Mouse (Mus musculus) forebrain, embryonic 15.5 days (tissue): ENCODE results near the gene Noc2l. TPM values are rescaled to one million over a fixed set of nuclear protein-coding genes. Genes with fewer than 3 reads are reported as not detected.
A peak's percentile ranks its signal among the peaks of the same experiment; 100 is the strongest.

Experiments
- ATAC-seq: fragments of 200-750 bp; cut with Nextera tagmentation; replicated peaks from 2 replicates; pipeline ENCODE4 v1.8.0; 2017; ENCODE audit warnings: mild to moderate bottlenecking, moderate TSS enrichment, moderate library complexity
- H3K27ac ChIP-seq: fragments of 300-500 bp; sonication (generic); replicated peaks from 2 replicates; pipeline ENCODE4 v1.5.1; 2015; ENCODE audit warnings: mild to moderate bottlenecking, inconsistent platforms
- H3K27me3 ChIP-seq: fragments of 300-500 bp; sonication (generic); 2 replicates; pipeline ENCODE4 v1.6.1; 2015; ENCODE audit warnings: inconsistent platforms
- H3K36me3 ChIP-seq: fragments of 300-500 bp; sonication (generic); 2 replicates; pipeline ENCODE4 v1.6.1; 2015; ENCODE audit warnings: mild to moderate bottlenecking, inconsistent platforms
- H3K4me1 ChIP-seq: fragments of 300-500 bp; sonication (generic); 2 replicates; pipeline ENCODE4 v1.6.1; 2015; ENCODE audit warnings: inconsistent platforms
- H3K4me2 ChIP-seq: fragments of 300-500 bp; sonication (generic); replicated peaks from 2 replicates; pipeline ENCODE4 v1.6.1; 2015; ENCODE audit warnings: mild to moderate bottlenecking, inconsistent platforms
- H3K4me3 ChIP-seq: fragments of 300-500 bp; sonication (generic); 2 replicates; pipeline ENCODE4 v1.5.1; 2015; ENCODE audit warnings: mild to moderate bottlenecking, inconsistent platforms
- H3K9ac ChIP-seq: fragments of 300-500 bp; sonication (generic); replicated peaks from 2 replicates; pipeline ENCODE4 v1.6.1; 2015; ENCODE audit warnings: mild to moderate bottlenecking, inconsistent platforms
- H3K9me3 ChIP-seq: fragments of 300-500 bp; sonication (generic); 2 replicates; pipeline ENCODE4 v1.6.1; 2016; ENCODE audit warnings: inconsistent platforms
- WGBS: fragments of 180-500 bp; shearing (Covaris S2); methylation state at CpG from one replicate; pipeline ENCODE4 v1.1.7; 2015; ENCODE audit warnings: mixed read lengths; 5-methylcytosine and 5-hydroxymethylcytosine counted together
- microRNA-seq: library from miRNA; unstranded; fragments of <30 nt; microRNA quantifications from one replicate; pipeline ENCODE4, GENCODE M21; 2016
- polyA plus RNA-seq: library from polyadenylated mRNA; unstranded; fragments of >200 nt; fragmentation: Nextera tagmentation; extraction: Ambion mirVana; gene quantifications from 2 replicates; pipeline ENCODE4 v1.2.1, GENCODE M21; 2015

Noc2l gene
- polyA plus RNA-seq, 1 experiment from 2014 or later: 61.6 TPM

GRCm38 (mm10) chr4:156252619-156253018 is 16.8 kb downstream of the Noc2l start:
- Histone ChIP-seq H3K9ac (no peak overlapping the region), H3K4me1 (peaks cover 9% of the 10 kb centered on the region), H3K36me3 (peaks cover 12% of the 10 kb centered on the region), H3K4me2 (no peak overlapping the region), H3K4me3 (no peak overlapping the region), H3K9me3 (no peaks in the 10 kb centered on the region), H3K27ac (no peak overlapping the region), H3K27me3 (peaks cover 29% of the 10 kb centered on the region)
- no peak for ATAC-seq
- WGBS: 43% methylated on average over 3 of the region's 3 CpGs

DNA sequence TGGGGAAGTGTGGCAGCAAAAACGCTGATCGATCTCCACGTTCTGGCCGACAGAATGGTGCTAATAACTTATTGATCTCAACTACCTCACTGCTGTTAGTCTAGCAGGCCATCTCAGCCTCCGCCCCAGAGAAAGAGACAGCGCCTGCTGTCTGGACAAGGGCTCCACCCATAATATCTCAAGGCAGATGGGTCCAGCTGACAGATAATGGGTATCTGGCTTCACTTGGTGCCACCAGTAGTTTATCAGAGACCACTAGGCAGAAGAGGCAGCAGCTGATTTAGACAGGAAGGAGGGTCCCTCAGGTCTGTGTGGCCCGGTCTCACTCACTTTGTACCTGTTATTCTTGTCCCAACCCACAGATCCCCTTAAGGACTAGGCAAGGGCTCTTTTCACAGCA is 17.2 kb downstream of the Noc2l start:
- no peak overlapping the region for H3K27ac ChIP-seq
- 50% methylated on average over 7 of the region's 7 CpGs for WGBS

DNA sequence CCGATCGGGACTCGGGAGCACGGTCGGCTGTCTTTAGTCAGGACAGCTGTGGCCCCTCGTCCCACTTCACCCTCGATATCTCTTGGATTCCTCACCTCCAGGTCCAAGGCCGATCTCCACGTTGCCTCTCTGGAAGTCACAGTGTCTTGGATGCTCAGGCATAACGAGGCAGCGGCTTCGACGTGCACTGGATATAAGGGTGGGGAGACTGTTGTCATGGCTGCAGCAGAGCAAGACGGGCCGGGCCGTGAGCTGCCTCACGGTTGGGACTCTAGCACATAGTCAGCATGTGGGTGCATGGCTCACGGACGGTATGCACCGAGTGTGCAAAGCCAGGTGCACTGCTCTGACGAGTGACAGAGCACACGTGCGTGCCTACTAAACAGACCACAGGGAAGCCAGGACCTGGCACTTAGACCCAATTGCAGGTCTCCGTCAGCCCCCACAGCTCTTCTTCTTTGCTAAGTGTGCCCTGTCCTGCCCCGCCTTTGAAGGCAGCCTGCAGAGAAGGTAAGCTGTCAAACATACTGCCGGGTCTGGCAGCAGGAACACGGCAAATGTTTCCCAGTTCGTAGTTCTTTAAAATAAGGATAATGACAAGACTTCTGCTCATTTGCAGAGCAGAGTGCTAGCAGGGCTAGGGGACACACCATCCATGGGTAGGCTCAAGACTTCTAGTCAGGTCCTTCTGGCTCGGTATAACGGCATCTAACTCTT is 18.7 kb downstream of the Noc2l start:
- Histone ChIP-seq H3K4me1 (peaks cover 9% of the 10 kb centered on the region), H3K36me3 (no peaks in the 10 kb centered on the region), H3K4me3 (peak overlapping the region; percentile 20), H3K9ac (no peak overlapping the region), H3K27me3 (peaks cover 29% of the 10 kb centered on the region), H3K9me3 (no peaks in the 10 kb centered on the region), H3K4me2 (peak overlapping the region; percentile 27), H3K27ac (no peak overlapping the region)
- 2% methylated on average over 30 of the region's 30 CpGs for WGBS
- ATAC-seq: peak; percentile 82

More for the DNA sequence above, 17.2 kb downstream of the Noc2l start:
- Histone ChIP-seq H3K27me3 (peaks cover 29% of the 10 kb centered on the region), H3K36me3 (peaks cover 8% of the 10 kb centered on the region), H3K9me3 (no peaks in the 10 kb centered on the region), H3K4me1 (peaks cover 9% of the 10 kb centered on the region), H3K9ac (no peak overlapping the region), H3K4me2 (no peak overlapping the region), H3K4me3 (no peak overlapping the region)
- no peak for ATAC-seq

DNA sequence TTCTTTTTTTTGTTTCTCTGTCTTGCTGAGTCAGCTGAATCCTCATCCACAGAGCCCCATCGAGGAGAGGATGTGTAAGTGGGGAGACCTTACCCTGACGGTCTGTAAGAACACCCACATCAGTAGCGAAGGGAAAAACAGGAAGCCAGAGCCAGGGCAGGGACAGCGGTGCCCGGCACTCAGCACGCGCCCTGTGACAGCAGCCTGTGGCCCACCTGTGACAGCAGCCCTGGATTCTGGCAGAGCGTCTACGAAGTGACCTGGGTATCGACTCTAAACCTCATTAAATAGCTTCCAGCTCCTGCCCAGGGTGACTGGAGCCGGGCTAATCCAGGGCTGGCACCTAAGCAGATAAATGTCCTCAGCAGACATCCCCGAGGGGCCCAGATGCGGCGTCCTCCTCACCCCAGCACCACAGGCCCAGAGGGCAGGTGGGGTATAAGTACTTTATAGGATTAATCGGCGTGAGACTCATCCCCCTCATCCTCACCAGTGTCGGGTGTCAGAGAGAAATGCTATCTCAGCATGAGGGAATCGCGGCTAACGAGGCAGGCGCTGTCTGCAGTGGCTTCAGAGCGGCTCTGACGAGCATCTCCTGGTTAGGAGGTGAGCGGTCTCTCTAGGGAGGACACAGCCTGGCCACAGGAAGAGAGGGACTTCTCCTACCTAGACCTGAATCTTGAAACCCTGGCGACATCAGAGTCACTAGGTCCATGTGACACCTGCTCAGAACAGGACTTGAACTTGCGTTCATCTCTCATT is 19.4 kb downstream of the Noc2l start, which contains the start of gene Samd11:
Samd11 (minus strand) TSS at position 580 of the 762 bp plus-strand sequence.
- Histone ChIP-seq H3K4me2 (peak within 1 kb of the TSS; percentile 27), H3K27ac (no peak within 1 kb of the TSS)

More for the DNA sequence above, 19.4 kb downstream of the Noc2l start, which contains the start of gene Samd11:
- ATAC-seq: peak; percentile 33
- Histone ChIP-seq H3K9ac (no peak within 1 kb of the TSS), H3K36me3 (no peaks in the 10 kb centered on the region), H3K4me1 (peaks cover 9% of the 10 kb centered on the region), H3K4me3 (peak within 1 kb of the TSS; percentile 20), H3K27me3 (peaks cover 29% of the 10 kb centered on the region), H3K9me3 (no peaks in the 10 kb centered on the region)
- 5% methylated on average over 26 of the region's 26 CpGs for WGBS

Small RNAs within 50 kb of the gene (microRNA-seq; reads per million reads assigned to microRNA genes)
- gene Mir7658: 4.0 reads per million, percentile 13 among the genes with 10 or more reads in this experiment

Other genes with a start within 250 kb of the Noc2l start
- gene B3galt6, start 243.4 kb upstream of the Noc2l start, polyA plus RNA-seq: 27.8 and 30.2 TPM in 2 replicates
- gene Sdf4, start 243.1 kb upstream of the Noc2l start, polyA plus RNA-seq: 114 and 117 TPM in 2 replicates
- gene Tnfrsf4, start 222.2 kb upstream of the Noc2l start, polyA plus RNA-seq: 0.83 and 0.95 TPM in 2 replicates
- gene Tnfrsf18, start 209.8 kb upstream of the Noc2l start, polyA plus RNA-seq: 0.66 and 1.5 TPM in 2 replicates
- not detected in 2 replicates for gene Ttll10, start 176.6 kb upstream of the Noc2l start, polyA plus RNA-seq
- gene 9430015G10Rik, start 126.0 kb upstream of the Noc2l start, polyA plus RNA-seq: 40.2 and 41.0 TPM in 2 replicates
- 0.46 and 0.72 TPM in 2 replicates for gene Rnf223, start 105.5 kb upstream of the Noc2l start, polyA plus RNA-seq
- 103 and 108 TPM in 2 replicates for gene Agrn, start 38.5 kb upstream of the Noc2l start, polyA plus RNA-seq
- 1.5 and 2.1 TPM in 2 replicates for gene Isg15, start 35.2 kb upstream of the Noc2l start, polyA plus RNA-seq
- 4.2 and 4.3 TPM in 2 replicates for gene AW011738, start 32.7 kb upstream of the Noc2l start, polyA plus RNA-seq
- 1.7 and 2.0 TPM in 2 replicates for gene Perm1, start 20.1 kb upstream of the Noc2l start, polyA plus RNA-seq
- 27.3 and 29.0 TPM in 2 replicates for gene Plekhn1, start 1.2 kb upstream of the Noc2l start, polyA plus RNA-seq
- 1.3 and 1.5 TPM in 2 replicates for gene Samd11, start 19.6 kb downstream of the Noc2l start, polyA plus RNA-seq
- gene Vmn2r-ps159, start 95.1 kb downstream of the Noc2l start, polyA plus RNA-seq: not detected in 2 replicates